ENCODE assay signal across 8 mouse cellular contexts in the genomic region with DNA sequence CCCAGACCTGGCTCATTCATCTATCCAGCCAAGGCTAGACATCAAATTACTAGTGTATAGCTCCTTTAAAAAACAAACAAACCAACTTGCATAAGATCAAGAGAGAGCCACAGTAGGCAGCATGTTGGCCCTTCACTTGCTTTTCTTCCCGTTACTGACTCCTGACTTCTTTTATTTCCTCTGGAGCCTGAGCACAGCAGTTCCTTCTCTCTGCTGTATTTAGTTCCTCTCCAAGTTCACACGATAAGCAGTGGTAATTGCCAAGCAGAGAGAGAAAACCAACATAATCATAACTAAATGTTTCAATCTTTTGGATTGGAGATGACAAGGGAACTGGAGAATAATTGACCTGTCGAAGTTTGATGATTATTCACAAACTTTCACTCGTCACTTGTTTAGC. TPM values are rescaled to one million over a fixed set of nuclear protein-coding genes. Genes with fewer than 3 reads are reported as not detected.
A peak's percentile ranks its signal among the peaks of the same experiment; 100 is the strongest.
DNase-seq lines count a peak whose midpoint lies in the region; ATAC-seq and TF ChIP-seq lines count a peak whose summit lies in the region.

No protein-coding gene starts in this region.

- H3K27me3 ChIP-seq in C2C12 (ENCODE audit: control insufficient read depth, insufficient read depth, insufficient read length) = no peaks in the 10 kb centered on the region
- no peaks in the 10 kb centered on the region for H3K27me3 ChIP-seq in hindbrain, embryonic 10.5 days (ENCODE audit: insufficient read depth, poor library complexity, severe bottlenecking)
- no peaks in the 10 kb centered on the region for H3K27me3 ChIP-seq in liver, embryonic 15.5 days

- intact Hi-C loops in heart, postnatal 14 days (cut with DNase I) = no loop called here

- 64% methylated on average over 4 of the region's 4 CpGs for WGBS in hindbrain, embryonic 10.5 days
- WGBS in liver, embryonic 15.5 days (ENCODE audit: insufficient replicate concordance) = 10% methylated on average over 4 of the region's 4 CpGs

- H3K4me1 ChIP-seq in hindbrain, embryonic 10.5 days (replicated peaks) = peaks cover 12% of the 10 kb centered on the region
- peaks cover 23% of the 10 kb centered on the region for H3K4me1 ChIP-seq in liver, embryonic 15.5 days (replicated peaks)

- TF ChIP-seq CTCF in C2C12 (IDR thresholded peaks at IDR 0.05; ENCODE audit: control insufficient read depth, insufficient read depth, insufficient read length) = no peak

- no peak overlapping the region for H3K27ac ChIP-seq in hindbrain, embryonic 10.5 days
- H3K27ac ChIP-seq in liver, embryonic 15.5 days (replicated peaks) = 0 out of 2 replicates have a peak overlapping the region, but pooled peaks have one; percentile 4

- peak overlapping the region; percentile 78 for H3K4me2 ChIP-seq in liver, embryonic 15.5 days

- H3K4me3 ChIP-seq in C2C12 (ENCODE audit: insufficient read depth, poor library complexity, severe bottlenecking) = peak overlapping the region; percentile 63
- H3K4me3 ChIP-seq in hindbrain, embryonic 10.5 days = peak overlapping the region; percentile 80
- peak overlapping the region; percentile 81 for H3K4me3 ChIP-seq in liver, embryonic 15.5 days (replicated peaks)

- H3K79me2 ChIP-seq in C2C12 (ENCODE audit: control insufficient read depth, insufficient read depth) = peaks cover 50% of the 10 kb centered on the region

- H3K9me3 ChIP-seq in hindbrain, embryonic 10.5 days = no peaks in the 10 kb centered on the region
- H3K9me3 ChIP-seq in liver, embryonic 15.5 days (replicated peaks) = no peaks in the 10 kb centered on the region

- H3K36me3 ChIP-seq in C2C12 (ENCODE audit: control insufficient read depth, insufficient read depth) = peaks cover 39% of the 10 kb centered on the region
- peaks cover 49% of the 10 kb centered on the region for H3K36me3 ChIP-seq in hindbrain, embryonic 10.5 days
- H3K36me3 ChIP-seq in liver, embryonic 15.5 days (replicated peaks) = peaks cover 28% of the 10 kb centered on the region

- H3K79me3 ChIP-seq in C2C12 (ENCODE audit: low read depth) = peaks cover 28% of the 10 kb centered on the region

- ATAC-seq in liver, embryonic 15.5 days (ENCODE audit: insufficient read depth) = no peak

- H3ac ChIP-seq in C2C12 (ENCODE audit: control insufficient read depth, insufficient read length, low read depth) = peak overlapping the region; percentile 42

- H3K9ac ChIP-seq in liver, embryonic 15.5 days = peak overlapping the region; percentile 69

- DNase-seq in heart, adult 11 months = peak; percentile 35
- no peak for DNase-seq in heart, postnatal 14 days
- DNase-seq in hindbrain, embryonic 10.5 days (ENCODE audit: low spot score) = no peak
- no peak for DNase-seq in layer of hippocampus, postnatal 14 days (ENCODE audit: low spot score in 2 of 2)
- no peak for DNase-seq in thymus, postnatal 0 days (ENCODE audit: low spot score)
- DNase-seq in embryo, embryonic 11 days = no peak

TF ChIP-seq in C2C12, 6 proteins besides CTCF, POLR2A, EP300 and RAD21:
- TF ChIP-seq CEBPB (IDR thresholded peaks at IDR 0.05; ENCODE audit: low read depth) = no peak
- TF ChIP-seq FOSL1 (IDR thresholded peaks at IDR 0.05; ENCODE audit: insufficient read depth, low read length, poor library complexity, severe bottlenecking) = no peak
- no peak for TF ChIP-seq MAX (IDR thresholded peaks at IDR 0.05)
- TF ChIP-seq MYOD1 (IDR thresholded peaks at IDR 0.05; ENCODE audit: control insufficient read depth, insufficient read length, low read depth) = no peak
- TF ChIP-seq MYOG (IDR thresholded peaks at IDR 0.05; ENCODE audit: control insufficient read depth, extremely low read depth, insufficient read length) = no peak
- TF ChIP-seq USF1 (IDR thresholded peaks at IDR 0.05; ENCODE audit: low read depth) = no peak

RNA-seq across cellular contexts. Expression of a gene that starts 1.1 kb away (rescaled TPM):
- total RNA-seq in heart, postnatal 14 days (2021) = 1 to 10 TPM; 4.3 to 4.6 TPM
- 4.1 TPM for polyA plus RNA-seq in C2C12 (2012; fragmentation: generic; extraction: Trizol)
- 6.6 and 7.1 TPM in 2 replicates for polyA plus RNA-seq in hindbrain, embryonic 10.5 days (2016; fragmentation: Nextera tagmentation; extraction: Ambion mirVana)
- polyA plus RNA-seq in liver, embryonic 15.5 days (2015; fragmentation: Nextera tagmentation; extraction: Ambion mirVana) = 2.1 TPM in 2 replicates
- total RNA-seq in layer of hippocampus, postnatal 14 days (2021) = 1 to 10 TPM; 9.8 to 9.9 TPM
- polyA plus RNA-seq in thymus, postnatal 0 days (2015; fragmentation: Nextera tagmentation; extraction: Ambion mirVana) = 6.1 and 6.8 TPM in 2 replicates

RNA-seq across cellular contexts. Expression of a gene that starts 1.3 kb away (rescaled TPM):
- 1 to 10 TPM; 3.3 to 3.4 TPM for total RNA-seq in heart, postnatal 14 days (2021)
- polyA plus RNA-seq in C2C12 (2012; fragmentation: generic; extraction: Trizol) = 11.8 TPM
- polyA plus RNA-seq in hindbrain, embryonic 10.5 days (2016; fragmentation: Nextera tagmentation; extraction: Ambion mirVana) = 19.6 and 21.2 TPM in 2 replicates
- polyA plus RNA-seq in liver, embryonic 15.5 days (2015; fragmentation: Nextera tagmentation; extraction: Ambion mirVana) = 9.8 and 10.5 TPM in 2 replicates
- total RNA-seq in layer of hippocampus, postnatal 14 days (2021) = 1 to 10 TPM; 4.1 to 4.9 TPM
- 25.9 and 28.1 TPM in 2 replicates for polyA plus RNA-seq in thymus, postnatal 0 days (2015; fragmentation: Nextera tagmentation; extraction: Ambion mirVana)
